Mouse (Mus musculus) stomach, adult 2 months (tissue): Measurements from ENCODE around the gene Ctnnd1. TPM values are rescaled to one million over a fixed set of nuclear protein-coding genes. Genes with fewer than 3 reads are reported as not detected.

Experiments used
- polyA plus RNA-seq: library from polyadenylated mRNA; depleted of rRNA; stranded (reverse); fragments of >200 nt; gene quantifications from 2 replicates; pipeline ENCODE4 v1.2.3, GENCODE M21; 2012; rRNA removed

Gene Ctnnd1
- polyA plus RNA-seq, result 14.4 and 24.0 TPM in 2 replicates

DNA sequence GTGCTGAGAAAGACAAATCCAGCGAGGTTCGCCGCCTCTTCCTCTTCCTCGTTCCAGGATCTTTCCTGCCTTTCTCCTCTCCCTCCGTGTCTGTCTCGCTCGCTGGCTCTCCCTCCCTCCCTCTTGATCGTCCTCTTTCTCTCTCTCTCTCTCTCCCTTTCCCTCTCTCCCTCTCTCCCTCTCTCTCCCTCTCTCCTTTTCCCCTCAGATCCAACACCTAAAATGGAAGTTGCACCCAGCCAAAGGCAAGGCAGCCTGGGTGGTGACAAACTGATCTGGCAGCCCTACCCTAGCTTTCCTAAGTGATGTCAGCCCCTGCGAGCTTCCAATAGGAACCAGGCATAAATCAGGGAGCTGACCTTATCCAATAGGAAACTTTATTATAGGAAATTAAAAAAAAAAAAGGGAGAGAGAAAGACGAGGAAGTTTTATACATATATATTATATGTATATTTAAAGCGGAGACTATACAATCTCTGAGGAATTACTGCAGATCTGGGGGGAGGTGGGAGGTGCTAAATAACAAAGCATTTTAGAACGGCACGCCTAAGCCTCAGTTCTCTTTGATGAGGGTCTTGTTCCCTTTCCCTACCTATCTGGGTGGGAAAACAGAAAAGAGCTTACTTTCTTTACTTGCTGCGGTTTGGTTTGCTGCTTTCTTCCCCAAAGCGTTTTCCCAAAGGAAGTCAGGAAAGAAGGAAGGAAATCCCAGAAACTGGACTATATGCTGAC lies at the start of gene Ctnnd1:
Gene Ctnnd1, minus strand, starts transcription at position 302 of the 732 bp plus-strand sequence.

DNA sequence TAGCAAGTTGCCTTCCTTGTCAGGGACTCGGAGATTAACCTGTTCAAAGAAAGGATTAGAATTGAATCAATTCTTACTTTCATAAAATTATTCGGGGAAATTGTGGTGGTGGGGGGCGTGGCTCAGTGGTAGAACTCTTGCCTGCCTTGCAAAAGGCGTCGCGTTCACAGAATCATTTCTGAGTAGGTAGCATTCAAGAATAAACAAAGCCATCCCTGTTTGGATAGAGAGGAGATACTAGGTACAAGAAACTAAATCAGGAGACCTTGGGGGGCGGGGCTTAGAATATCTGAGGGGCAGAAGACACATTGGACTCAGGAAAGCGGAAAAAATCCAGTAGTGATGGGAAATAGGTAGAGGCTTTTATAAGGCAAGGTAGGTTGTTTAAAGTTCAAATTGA lies 28.5 kb upstream of the Ctnnd1 start, which contains the start of gene Tmx2:
Gene Tmx2, minus strand, starts transcription at position 125 of the 400 bp plus-strand sequence.

DNA sequence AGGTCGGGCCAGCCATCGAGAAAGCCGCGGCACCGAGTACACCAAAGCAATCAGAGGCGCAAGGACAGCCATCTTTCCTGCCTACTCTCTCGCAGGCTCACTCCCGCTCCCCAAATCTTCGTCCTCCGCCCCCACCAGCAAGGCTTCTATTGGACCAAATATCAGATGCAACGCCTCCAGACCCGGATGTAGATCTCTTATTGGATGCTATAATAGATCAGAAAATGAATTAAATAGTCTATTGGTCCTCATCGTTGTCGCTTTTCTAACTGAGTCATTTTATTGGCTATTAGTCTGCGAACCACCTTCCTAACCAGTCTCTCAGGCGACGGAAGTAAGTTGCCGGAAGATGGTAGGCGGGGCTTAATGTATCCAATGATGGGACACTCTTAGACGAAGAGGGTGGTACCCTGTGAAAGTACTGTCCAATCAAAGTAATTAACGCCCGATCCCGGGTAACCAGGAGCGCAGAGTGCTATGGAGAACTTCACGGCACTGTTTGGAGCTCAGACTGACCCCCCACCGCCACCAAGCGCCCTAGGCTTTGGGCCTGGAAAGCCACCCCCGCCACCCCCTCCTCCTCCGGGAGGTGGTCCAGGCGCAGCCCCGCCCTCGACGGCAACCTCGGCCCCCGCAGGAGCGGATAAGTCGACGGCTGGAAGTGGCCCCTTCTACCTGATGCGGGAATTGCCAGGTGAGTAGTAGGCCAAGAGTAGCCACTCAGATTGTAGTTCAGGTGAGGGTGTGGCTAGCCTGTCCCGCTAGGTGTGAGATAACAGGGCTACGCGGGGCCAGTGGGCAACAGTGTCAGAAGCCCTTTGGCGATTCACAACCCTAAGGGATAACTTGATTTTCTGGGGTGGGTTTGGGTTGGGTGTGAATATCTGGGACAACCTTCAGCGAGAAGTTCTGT lies 27.7 kb upstream of the Ctnnd1 start, which contains the start of the genes Gm28635 and Med19:
Gene Gm28635, minus strand, starts transcription at position 74 of the 913 bp plus-strand sequence.
Gene Med19, plus strand, starts transcription at position 435 of the 913 bp plus-strand sequence.

DNA sequence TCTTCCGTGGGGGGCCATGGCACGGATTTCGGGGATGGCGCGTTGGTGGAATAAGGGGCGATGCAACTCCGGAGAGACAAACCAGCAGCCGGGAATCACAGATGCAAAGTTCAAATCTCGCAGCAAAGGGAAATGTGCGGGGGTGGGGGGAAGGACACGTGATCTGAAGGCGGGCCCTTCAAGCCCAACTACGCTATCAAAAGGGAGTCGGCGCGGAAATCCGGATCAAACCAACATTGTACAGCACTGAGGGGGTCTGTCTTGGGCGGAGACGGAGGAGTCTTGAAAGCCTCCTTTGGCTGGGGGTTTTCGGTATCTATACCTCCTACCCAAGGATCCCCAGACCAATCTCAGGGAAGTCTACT lies 20.0 kb upstream of the Ctnnd1 start, which contains the start of gene Selenoh:
Gene Selenoh, minus strand, starts transcription at position 202 of the 365 bp plus-strand sequence.

DNA sequence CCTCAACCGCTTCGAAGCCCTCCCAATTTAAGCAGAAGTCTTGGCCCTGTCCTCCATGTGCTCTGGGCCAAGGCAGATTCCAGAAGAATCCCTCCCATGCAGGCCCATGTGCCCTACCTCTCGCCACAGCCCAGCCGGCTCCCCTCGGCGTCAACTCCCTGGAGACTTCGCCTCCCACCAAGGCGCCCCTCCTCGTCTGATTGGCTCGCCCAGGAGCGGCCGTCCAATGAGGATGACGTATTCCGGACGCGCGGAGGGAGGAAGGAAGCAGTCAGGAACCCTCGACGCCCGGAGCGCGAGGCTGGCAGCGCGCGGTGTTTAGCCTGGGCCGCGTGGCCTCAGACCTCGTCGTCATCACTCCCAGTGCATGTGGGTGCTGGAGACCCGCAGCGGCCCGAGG lies 8.2 kb upstream of the Ctnnd1 start, which contains the start of gene Btbd18:
Gene Btbd18, plus strand, starts transcription at position 274 of the 400 bp plus-strand sequence.

Other genes starting within 250 kb of the Ctnnd1 start
- 1.5 and 5.4 TPM in 2 replicates for gene Calcrl, start 225.4 kb downstream of the Ctnnd1 start, polyA plus RNA-seq
- gene Tfpi, start 174.0 kb downstream of the Ctnnd1 start, polyA plus RNA-seq, result 0.29 and 0.36 TPM in 2 replicates
- not detected in 2 replicates for gene Btbd18, start 8.3 kb upstream of the Ctnnd1 start, polyA plus RNA-seq
- 22.8 and 39.0 TPM in 2 replicates for gene Selenoh, start 20.0 kb upstream of the Ctnnd1 start, polyA plus RNA-seq
- gene Gm28635, start 27.3 kb upstream of the Ctnnd1 start, polyA plus RNA-seq, result not detected in 2 replicates
- gene Med19, start 27.6 kb upstream of the Ctnnd1 start, polyA plus RNA-seq, result 3.5 and 4.1 TPM in 2 replicates
- gene Tmx2, start 28.4 kb upstream of the Ctnnd1 start, polyA plus RNA-seq, result 32.9 and 35.4 TPM in 2 replicates
- gene Zdhhc5, start 64.4 kb upstream of the Ctnnd1 start, polyA plus RNA-seq, result 22.6 and 27.1 TPM in 2 replicates
- gene Clp1, start 76.6 kb upstream of the Ctnnd1 start, polyA plus RNA-seq, result 3.3 and 4.6 TPM in 2 replicates
- gene Ypel4, start 83.3 kb upstream of the Ctnnd1 start, polyA plus RNA-seq, result 2.1 and 2.3 TPM in 2 replicates
- gene Gm19426, start 92.9 kb upstream of the Ctnnd1 start, polyA plus RNA-seq, result 0.25 and 0.49 TPM in 2 replicates
- gene Serping1, start 124.7 kb upstream of the Ctnnd1 start, polyA plus RNA-seq, result 128 and 145 TPM in 2 replicates
- gene Ube2l6, start 148.1 kb upstream of the Ctnnd1 start, polyA plus RNA-seq, result 6.0 and 6.2 TPM in 2 replicates
- 0.66 and 1.2 TPM in 2 replicates for gene Smtnl1, start 171.9 kb upstream of the Ctnnd1 start, polyA plus RNA-seq
- 10.0 and 11.9 TPM in 2 replicates for gene Timm10, start 176.2 kb upstream of the Ctnnd1 start, polyA plus RNA-seq
- gene Slc43a1, start 188.1 kb upstream of the Ctnnd1 start, polyA plus RNA-seq, result 1.2 and 1.4 TPM in 2 replicates
- 2.2 and 3.4 TPM in 2 replicates for gene Rtn4rl2, start 235.9 kb upstream of the Ctnnd1 start, polyA plus RNA-seq